Mouse (Mus musculus) inflammation-experienced regulatory T-cells, adult 16 weeks (primary cell): ENCODE data around the gene Dhx38. TPM values are rescaled to one million over a fixed set of nuclear protein-coding genes. Genes with fewer than 3 reads are reported as not detected.

Experiments used
- polyA plus RNA-seq: library from polyadenylated mRNA; unstranded; fragments of 100-300 nt; shearing (Covaris generic); gene quantifications from one replicate; pipeline ENCODE4 v1.2.1, GENCODE M21; 2017

The Dhx38 gene
- 38.8 TPM for polyA plus RNA-seq

DNA sequence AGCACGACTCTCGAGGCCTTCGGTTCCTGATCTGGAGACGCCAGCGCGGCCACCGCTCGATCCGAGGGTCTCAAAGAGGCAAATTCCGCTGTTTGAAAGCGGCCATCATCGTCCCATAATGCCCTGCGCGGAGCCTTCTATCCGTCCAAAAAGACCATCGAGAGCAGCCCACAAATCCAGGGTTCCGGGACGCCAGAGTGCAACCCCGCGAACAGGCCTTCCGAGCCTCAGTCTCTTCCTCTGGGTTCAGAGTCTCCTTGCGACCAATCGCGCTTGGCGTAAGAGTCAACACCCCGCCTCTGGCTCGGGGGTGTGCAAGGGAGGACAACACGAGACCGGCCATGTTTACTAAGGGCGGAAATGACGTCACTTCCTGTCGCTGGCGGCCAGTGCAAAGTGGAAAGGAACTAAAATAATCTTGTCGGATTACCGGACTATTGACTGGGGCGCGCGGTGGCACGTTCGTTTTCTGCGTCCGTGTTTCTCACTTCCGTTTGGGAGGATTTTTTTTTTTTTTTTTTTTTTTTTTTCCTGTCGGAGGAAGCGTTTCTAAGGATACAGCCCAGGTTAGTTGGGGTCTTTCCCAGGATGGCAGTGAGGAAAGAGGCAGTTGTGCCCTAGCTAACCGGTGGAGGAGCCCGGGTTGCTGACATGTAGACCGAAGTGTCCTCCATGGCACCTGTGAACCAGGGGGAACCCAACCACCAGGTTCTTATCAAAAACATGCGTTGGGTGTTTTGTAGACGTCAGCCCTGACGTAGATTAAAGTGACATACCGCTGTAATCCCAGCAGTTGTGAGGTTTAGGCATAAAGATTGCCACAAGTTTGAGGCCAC is at the start of gene Dhx38, which contains the start of gene Txnl4b:
Gene Dhx38, minus strand, starts transcription at position 364 of the 836 bp plus-strand sequence.
Gene Txnl4b, plus strand, starts transcription at position 395 of the 836 bp plus-strand sequence.

DNA sequence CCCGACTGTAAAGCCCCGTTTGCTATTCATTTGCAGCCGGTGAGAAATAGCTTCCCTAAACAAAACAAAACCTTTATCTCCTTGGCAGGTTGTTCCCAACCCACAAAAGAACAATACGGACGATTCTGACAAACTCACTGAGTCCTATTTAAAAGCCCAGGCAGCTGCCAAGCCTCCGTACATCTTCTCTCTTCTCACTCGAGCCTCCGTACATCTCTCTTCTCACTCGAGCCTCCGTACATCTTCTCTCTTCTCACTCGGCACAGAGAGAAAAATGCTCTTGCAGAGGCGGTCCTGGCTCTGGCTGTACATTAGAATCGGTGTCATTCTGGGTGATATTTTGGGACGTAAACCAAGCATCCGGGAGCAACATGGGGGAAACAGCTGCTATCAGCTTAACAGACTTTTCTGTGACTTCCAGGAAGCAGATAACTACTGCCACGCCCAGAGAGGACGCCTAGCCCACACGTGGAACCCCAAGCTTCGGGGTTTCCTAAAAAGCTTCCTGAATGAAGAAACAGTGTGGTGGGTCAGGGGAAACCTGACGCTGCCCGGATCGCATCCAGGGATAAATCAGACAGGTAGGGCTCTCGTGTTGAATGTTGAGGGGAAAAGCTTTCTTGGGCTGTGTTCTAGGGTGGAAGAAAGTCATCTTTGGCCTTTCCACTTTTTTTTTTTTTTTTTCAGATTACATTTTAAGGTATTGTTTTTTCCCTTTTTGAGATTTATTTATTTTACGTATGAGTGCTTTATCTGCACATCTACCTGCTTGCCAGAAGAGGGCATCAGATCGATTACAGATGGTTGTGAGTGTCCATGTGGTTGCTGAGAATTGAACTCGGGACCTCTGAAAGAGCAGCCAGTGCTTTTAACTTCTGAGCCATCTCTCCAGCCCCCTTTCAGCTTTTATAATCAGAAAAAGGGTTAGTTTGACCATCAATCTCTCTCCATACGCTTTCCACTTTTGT is 48.9 kb upstream of the Dhx38 start, which contains the start of gene Pkd1l3:
Gene Pkd1l3, plus strand, starts transcription at position 275 of the 968 bp plus-strand sequence.

GRCm38 (mm10) chr8:109608271-109609152 is 42.9 kb upstream of the Dhx38 start, which contains the start of gene Dhodh:
Gene Dhodh, minus strand, starts transcription at chr8:109608673.

DNA sequence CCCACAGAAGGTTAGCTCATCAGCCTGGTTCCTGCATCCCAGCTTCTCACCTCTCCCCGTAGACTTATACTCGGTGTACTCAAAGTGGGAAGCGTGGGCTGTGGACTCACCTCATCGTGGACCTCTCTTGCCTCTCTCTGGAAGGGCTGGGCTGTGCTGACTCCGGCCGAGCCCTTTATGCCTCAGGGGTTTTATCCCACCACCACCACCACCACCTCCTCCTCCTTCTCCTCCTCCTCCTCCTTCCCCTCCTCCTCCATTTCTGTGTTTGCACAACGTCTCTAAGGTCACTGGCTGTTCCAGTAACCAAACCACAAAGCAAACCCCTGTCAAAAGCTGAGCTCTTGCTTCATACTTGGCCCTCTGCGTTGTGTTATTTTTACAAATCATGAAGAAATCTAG is 13.2 kb upstream of the Dhx38 start, which contains the start of gene Hp:
Gene Hp, minus strand, starts transcription at position 273 of the 402 bp plus-strand sequence.

Other genes starting within 250 kb of the Dhx38 start
- not detected for gene Pmfbp1, start 71.8 kb downstream of the Dhx38 start, polyA plus RNA-seq
- gene Txnl4b, start within 50 bp of the Dhx38 start, polyA plus RNA-seq = 7.5 TPM
- gene Hp, start 13.3 kb upstream of the Dhx38 start, polyA plus RNA-seq = not detected
- 38.2 TPM for gene Dhodh, start 42.8 kb upstream of the Dhx38 start, polyA plus RNA-seq
- 1.9 TPM for gene Pkd1l3, start 48.7 kb upstream of the Dhx38 start, polyA plus RNA-seq
- gene Ist1, start 127.4 kb upstream of the Dhx38 start, polyA plus RNA-seq = 175 TPM
- 6.7 TPM for gene Zfp821, start 139.7 kb upstream of the Dhx38 start, polyA plus RNA-seq
- 2.2 TPM for gene Atxn1l, start 171.9 kb upstream of the Dhx38 start, polyA plus RNA-seq
- gene Ap1g1, start 212.7 kb upstream of the Dhx38 start, polyA plus RNA-seq = 73.3 TPM